Mouse (Mus musculus) lung, postnatal 0 days (tissue): Measurements from ENCODE around the gene Scly.

Experiments used
- CTCF ChIP-seq: IDR thresholded peaks from 2 replicates; pipeline ENCODE4 v1.5.1; 2016; ENCODE audit warnings: antibody characterized with exemption, mild to moderate bottlenecking
- EP300 ChIP-seq: IDR thresholded peaks from 2 replicates; pipeline ENCODE4 v1.6.1; 2016; ENCODE audit warnings: antibody characterized with exemption, mild to moderate bottlenecking, control low read depth

GRCm38 (mm10) chr1:91302021-91302420, 3.9 kb downstream of the Scly start:
- TF ChIP-seq EP300 (no peak), CTCF (no peak)
